Mouse (Mus musculus): ENCODE measurements around the gene Olfr781.
"Not testable (repeated sequence)": the region's sequence is repeated elsewhere in the genome, so short reads cannot be mapped to it uniquely, and the experiment has no call there.

Olfr781 gene

DNA sequence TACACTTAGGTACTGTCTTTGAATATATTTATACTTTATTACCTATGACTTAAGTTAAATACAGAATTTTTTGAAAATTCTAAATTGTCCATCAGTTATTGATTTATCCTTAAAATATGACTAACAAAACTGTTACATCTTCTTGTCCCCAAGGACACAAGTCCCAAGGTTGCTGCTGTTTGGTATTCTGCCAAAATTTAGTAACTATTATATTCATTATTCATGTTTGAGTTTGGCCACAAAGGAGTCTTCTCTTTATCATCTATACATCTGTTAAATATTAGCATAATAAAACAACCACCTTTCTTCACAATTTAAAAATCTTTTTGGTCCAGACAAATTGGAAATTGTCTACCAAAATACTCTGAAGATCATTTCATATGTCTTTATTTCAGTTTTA lies at the start of gene Olfr781:
Gene Olfr781 (plus strand): TSS at position 301 of the 400 bp plus-strand sequence.
- DNase-seq (ENCODE audit: low read depth, low spot score), result no peak

DNA sequence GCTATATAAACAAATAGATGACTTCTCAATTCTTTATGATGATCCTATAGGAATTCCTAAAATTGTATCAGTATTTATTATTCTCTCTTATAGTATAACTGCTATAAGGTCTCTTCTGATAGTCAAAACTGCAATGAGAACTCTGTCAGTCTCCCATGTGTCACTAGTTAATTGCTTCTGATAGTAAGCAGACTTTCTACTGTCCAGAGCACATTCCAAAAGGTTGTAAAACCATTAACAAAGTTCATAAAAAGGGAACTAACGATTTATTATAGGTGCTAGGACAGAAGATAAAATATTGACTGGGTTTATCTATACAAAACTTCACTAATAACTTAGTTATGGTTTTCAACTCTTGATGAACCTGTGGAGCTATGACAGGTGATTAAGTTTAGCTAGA lies 15.7 kb upstream of the Olfr781 start:
- DNase-seq (ENCODE audit: low read depth, low spot score), result not testable (repeated sequence)

DNA sequence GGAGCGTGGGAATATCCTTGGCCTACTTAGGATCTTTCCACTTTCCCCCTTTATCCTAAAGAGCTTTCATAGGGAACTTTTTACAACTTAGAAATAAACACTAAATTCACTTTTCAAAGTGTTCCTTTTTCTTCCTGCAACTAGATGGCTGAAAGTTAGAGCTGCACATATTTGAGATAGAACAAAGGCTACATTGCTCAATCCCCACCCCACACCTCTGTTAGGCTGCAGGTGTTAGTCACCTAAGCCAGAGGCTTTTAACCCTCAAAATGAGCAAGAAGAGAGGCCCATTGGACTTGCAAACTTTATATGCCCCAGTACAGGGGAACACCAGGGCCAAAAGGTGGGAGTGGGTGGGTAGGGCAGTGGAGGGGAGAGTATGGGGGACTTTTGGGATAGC lies 15.1 kb upstream of the Olfr781 start:
- not testable (repeated sequence) for DNase-seq (ENCODE audit: low read depth, low spot score)

DNA sequence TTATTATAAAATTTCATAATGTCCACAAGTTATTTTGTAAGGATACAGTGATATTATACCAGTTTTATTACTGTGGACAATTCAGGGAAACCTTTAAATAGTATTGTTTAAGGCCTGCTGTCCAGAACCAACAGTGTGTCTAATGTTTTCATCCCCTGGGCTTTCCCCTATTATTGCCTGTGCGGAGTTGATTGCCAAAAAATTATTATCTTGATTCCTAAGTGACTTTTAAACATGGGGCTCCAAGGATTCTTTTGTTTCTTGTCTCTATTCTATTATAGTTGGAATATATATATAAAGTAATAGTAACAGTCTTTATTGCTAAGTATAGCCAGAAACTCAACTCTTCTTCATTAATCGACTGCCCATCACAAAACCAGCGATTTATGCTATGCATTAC lies 10.8 kb upstream of the Olfr781 start, which contains the start of gene Olfr780:
Gene Olfr780 (plus strand): TSS at position 301 of the 400 bp plus-strand sequence.
- no peak for DNase-seq (ENCODE audit: low read depth, low spot score)

DNA sequence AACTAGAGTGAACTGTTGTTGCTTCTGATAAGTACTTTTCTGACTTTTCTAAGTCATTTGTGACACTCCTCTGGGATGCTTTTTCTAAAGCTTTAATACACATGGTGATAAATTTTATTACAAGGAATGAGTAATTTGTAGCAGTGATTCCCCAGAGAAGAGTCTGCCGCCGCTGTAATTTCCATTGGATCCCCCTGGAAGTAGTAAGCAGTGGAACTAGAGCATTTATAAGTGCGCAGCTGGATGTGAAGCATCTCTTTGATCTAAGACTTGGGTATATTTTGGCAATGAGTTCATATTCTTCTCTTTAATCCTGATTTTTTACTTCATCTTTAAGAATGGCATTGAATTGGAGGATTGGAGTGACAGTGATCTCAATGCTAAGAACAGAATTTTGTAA lies 19.9 kb downstream of the Olfr781 start, which contains the start of gene Olfr782:
Gene Olfr782 (plus strand): TSS at position 301 of the 400 bp plus-strand sequence.
- DNase-seq (ENCODE audit: low read depth, low spot score), result no peak

DNA sequence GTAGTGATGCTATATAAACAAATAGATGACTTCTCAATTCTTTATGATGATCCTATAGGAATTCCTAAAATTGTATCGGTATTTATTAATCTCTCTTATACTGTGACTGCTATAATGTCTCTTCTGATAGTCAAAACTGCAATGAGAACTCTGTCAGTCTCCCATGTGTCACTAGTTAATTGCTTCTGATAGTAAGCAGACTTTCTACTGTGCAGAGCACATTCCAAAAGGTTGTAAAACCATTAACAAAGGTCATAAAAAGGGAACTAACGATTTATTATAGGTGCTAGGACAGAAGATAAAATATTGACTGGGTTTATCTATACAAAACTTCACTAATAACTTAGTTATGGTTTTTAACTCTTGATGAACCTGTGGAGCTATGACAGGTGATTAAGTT lies 23.8 kb downstream of the Olfr781 start:
- not testable (repeated sequence) for DNase-seq (ENCODE audit: low read depth, low spot score)

DNA sequence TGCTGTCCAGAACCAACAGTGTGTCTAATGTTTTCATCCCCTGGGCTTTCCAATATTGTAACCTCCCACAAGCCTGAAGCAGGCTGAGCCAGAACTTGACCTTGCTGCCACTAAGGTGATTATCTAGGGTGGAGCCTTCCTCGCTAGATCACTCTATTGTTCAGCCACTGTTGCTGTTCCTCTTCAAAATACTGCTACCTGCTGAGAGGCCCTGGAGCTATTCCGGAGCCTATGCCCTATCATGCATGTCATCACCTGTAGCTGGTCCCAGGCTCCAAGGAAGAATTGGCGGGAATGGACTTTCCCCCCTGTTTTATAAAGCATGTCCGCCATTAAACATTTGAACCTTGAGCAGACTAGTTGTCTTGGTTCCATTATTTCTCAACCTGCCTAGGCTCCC lies 27.8 kb downstream of the Olfr781 start:
- not testable (repeated sequence) for DNase-seq (ENCODE audit: low read depth, low spot score)

DNA sequence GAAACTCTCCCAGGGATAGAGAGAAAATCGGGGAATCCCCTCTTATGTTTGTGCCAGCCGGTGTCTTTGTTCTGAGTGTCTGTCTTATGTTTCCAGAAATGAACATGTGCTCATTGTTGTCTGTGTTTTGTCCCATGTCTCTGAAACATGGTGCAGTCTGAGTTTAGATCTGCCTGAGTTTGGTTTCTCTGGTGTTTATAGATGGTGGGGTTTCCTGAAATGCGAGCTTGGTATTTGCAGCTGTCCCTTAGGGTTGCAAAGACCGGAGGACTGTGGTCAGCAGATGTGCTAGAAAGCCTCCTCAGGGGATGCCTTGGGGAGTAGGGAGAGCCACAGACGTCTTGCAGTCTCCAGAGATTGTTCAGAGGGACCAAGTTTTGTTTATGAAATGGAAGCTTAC lies 28.7 kb downstream of the Olfr781 start:
- DNase-seq (ENCODE audit: low read depth, low spot score), result no peak

DNA sequence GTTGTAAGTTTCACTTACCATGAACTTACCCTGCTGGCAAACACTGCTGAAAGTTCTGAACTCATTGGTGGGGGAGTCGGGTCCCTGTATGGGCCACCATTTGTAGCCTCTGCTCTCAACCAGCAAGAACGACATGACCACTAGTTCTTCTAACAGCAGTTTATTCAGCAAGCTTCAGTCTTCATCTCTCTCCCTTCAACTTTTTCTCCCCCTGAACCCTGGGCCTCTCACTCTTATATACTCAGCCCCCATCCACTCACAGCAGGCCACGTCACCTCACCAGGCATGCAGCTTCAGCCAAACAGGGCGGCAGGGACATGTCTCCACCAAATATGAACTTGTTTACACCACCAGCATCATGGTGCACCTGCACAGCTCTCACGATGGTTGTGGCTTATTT lies 45.4 kb downstream of the Olfr781 start:
- DNase-seq (ENCODE audit: low read depth, low spot score), result not testable (repeated sequence)
